Mouse (Mus musculus) E14TG2a.4 (cell line): ENCODE measurements at regions not wholly inside any gene's neighbourhood (a gene's known extent, or its start where the extent isn't known, plus 50 kb on each side); places are given as distances from the start of the nearest gene placed in this dataset.

Experiments
- CTCF ChIP-seq: conservative IDR thresholded peaks from 2 replicates; pipeline ENCODE4 v1.5.1; 2014; ENCODE audit warnings: low read length
- POU5F1 ChIP-seq: IDR thresholded peaks from 2 replicates; pipeline ENCODE4 v1.6.1; 2014; ENCODE audit warnings: low read length, borderline replicate concordance

DNA sequence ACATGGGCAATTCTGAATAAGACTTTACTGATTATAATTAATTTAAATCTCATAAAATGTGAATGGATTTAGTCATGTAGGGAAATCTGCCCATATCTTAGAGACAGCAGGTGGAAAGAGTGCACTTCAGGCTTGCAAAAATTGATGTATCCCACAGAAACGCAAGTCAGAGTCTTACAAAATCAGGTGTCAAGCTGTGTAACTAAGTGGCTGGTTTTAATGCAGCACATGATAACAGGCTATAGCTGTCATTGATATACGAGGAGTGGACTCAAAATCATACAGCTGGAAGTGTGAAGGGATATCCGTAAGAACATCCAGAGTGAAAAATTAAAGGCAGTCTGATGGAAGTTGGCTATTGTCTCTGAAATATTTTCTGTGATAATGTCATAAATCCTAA, 408.6 kb downstream of the Casp12 start:
- TF ChIP-seq CTCF (no peak), POU5F1 (no peak)
